In the genomic region with DNA sequence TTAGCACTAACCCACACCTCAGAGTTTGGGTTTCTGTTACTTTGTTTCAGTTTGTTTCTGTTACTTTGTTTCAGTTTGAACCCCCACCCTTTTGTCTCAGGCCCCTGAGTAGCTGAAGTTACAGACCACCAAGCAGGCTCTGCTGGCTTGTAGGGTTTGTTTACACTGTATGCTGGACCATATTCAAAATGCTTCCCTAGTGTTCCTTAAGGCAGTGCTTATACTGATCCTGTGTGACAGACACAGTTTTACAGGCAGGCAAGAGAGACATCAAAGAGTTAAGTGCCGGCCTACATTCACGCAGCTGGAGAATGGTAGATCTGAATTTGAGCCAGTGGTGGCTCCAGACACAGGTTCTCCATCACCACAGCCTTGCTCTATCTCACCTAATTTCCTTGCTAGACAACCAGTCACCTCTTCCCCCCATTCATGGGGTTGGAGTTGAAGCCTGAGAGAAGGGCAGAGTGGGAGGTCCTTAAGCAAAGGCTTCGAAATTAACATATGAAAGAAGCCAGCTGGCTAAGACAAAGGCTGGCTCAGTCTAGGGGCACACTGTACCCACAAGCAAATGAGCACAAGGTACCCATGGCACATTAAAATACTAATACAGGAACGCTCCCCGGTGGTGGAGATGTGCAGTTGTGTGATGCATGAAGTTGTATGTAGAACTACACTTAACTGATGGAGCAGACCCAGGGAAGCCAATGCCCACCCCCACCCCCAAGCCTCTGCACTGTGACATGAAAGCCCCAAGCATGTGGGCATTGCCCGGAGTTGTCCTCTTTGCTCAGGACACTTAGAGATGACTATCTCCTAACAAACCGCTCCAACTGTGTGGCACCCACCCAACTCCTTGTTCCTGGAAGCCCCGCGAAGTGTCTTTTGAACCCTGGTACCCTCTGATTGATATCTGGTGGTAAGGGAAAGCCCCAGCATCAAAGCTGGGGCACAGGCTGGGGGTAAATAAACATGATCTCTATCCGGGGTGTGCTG, we compare ENCODE assay signal across 10 mouse cellular contexts.
DNase-seq lines count a peak whose midpoint lies in the region; ATAC-seq and TF ChIP-seq lines count a peak whose summit lies in the region.
"Had no signal": no experiment of that assay in that cellular context is flagged by ENCODE, and none has a peak within 500 bp of the region (broad histone marks: within the 10 kb centered on the region; RNA-seq: fewer than 3 reads in every experiment).

No protein-coding gene starts in this region.

- H3K9me3 ChIP-seq in ES-Bruce4 (replicated peaks; ENCODE audit: control insufficient read depth, insufficient read depth, low read length, poor library complexity, severe bottlenecking), result no peaks in the 10 kb centered on the region
- no peaks in the 10 kb centered on the region for H3K9me3 ChIP-seq in forebrain, postnatal 0 days (ENCODE audit: low read length)
- H3K9me3 ChIP-seq in midbrain, embryonic 11.5 days (ENCODE audit: control insufficient read depth, low read length), result no peaks in the 10 kb centered on the region

- H3K27ac ChIP-seq in ES-Bruce4 (ENCODE audit: insufficient read depth, low read length), result peak overlapping the region; percentile 60
- peak overlapping the region; percentile 9 for H3K27ac ChIP-seq in forebrain, postnatal 0 days (ENCODE audit: low read depth, low read length)
- H3K27ac ChIP-seq in midbrain, embryonic 11.5 days (ENCODE audit: low read depth, low read length), result no peak overlapping the region

- TF ChIP-seq POLR2A in ES-Bruce4 (IDR thresholded peaks at IDR 0.05; ENCODE audit: insufficient read depth, low read length), result no peak

- H3K9ac ChIP-seq in ES-Bruce4 (ENCODE audit: low read depth, poor library complexity, severe bottlenecking), result no peak overlapping the region
- H3K9ac ChIP-seq in forebrain, postnatal 0 days, result no peak overlapping the region
- H3K9ac ChIP-seq in midbrain, embryonic 11.5 days (ENCODE audit: low read length), result no peak overlapping the region

- H3K4me3 ChIP-seq in ES-Bruce4 (ENCODE audit: low read depth, low read length), result no peak overlapping the region
- H3K4me3 ChIP-seq in forebrain, postnatal 0 days (ENCODE audit: low read depth, low read length), result no peak overlapping the region
- H3K4me3 ChIP-seq in midbrain, embryonic 11.5 days (ENCODE audit: low read depth, low read length), result no peak overlapping the region

- DNase-seq in layer of hippocampus, adult 11-12 months (ENCODE audit: low spot score), result peak; percentile 45
- no peak for DNase-seq in layer of hippocampus, adult 8-10 months (ENCODE audit: low spot score in 2 of 2)
- peak; percentile 53 for DNase-seq in forebrain, postnatal 0 days
- DNase-seq in midbrain, embryonic 11.5 days (ENCODE audit: low spot score, missing footprints), result no peak
- no peak for DNase-seq in adrenal gland, postnatal 4 days (ENCODE audit: low spot score in 2 of 2)
- DNase-seq in right cerebral cortex, adult 18-20 months, result no peak
- no peak for DNase-seq in cerebellum, adult 11 months
- DNase-seq: adrenal gland, postnatal 10 days; lung, adult 2 months had no signal

- H3K36me3 ChIP-seq in ES-Bruce4 (ENCODE audit: control insufficient read depth, insufficient read depth, low read length, poor library complexity, severe bottlenecking), result no peaks in the 10 kb centered on the region
- H3K36me3 ChIP-seq in forebrain, postnatal 0 days (ENCODE audit: insufficient read depth), result no peaks in the 10 kb centered on the region
- no peaks in the 10 kb centered on the region for H3K36me3 ChIP-seq in midbrain, embryonic 11.5 days (ENCODE audit: control insufficient read depth, insufficient read depth, low read length)

- no peaks in the 10 kb centered on the region for H3K27me3 ChIP-seq in ES-Bruce4 (ENCODE audit: control insufficient read depth, insufficient read depth, low read length, poor library complexity, severe bottlenecking)
- H3K27me3 ChIP-seq in forebrain, postnatal 0 days (ENCODE audit: insufficient read depth, low read length), result no peaks in the 10 kb centered on the region
- peaks cover 3% of the 10 kb centered on the region; the same call in 1 of the 2 replicates for H3K27me3 ChIP-seq in midbrain, embryonic 11.5 days (ENCODE audit: control insufficient read depth, insufficient read depth, low read length)

- WGBS in forebrain, postnatal 0 days, result 42% methylated on average over 10 of the region's 10 CpGs
- WGBS in midbrain, embryonic 11.5 days, result 71% methylated on average over 10 of the region's 10 CpGs

- H3K4me2 ChIP-seq in forebrain, postnatal 0 days (ENCODE audit: low read depth), result no peak overlapping the region
- no peak overlapping the region for H3K4me2 ChIP-seq in midbrain, embryonic 11.5 days

- TF ChIP-seq EP300 in ES-Bruce4 (IDR thresholded peaks at IDR 0.05; ENCODE audit: insufficient read depth, low read depth, low read length), result no peak

- TF ChIP-seq CTCF in ES-Bruce4 (IDR thresholded peaks at IDR 0.05; ENCODE audit: low read depth, low read length), result no peak
- peak; percentile 28; the same call in 1 of the 2 replicates for TF ChIP-seq CTCF in forebrain, postnatal 0 days (IDR thresholded peaks at IDR 0.05; ENCODE audit: low read depth)

- peaks cover 19% of the 10 kb centered on the region for H3K4me1 ChIP-seq in ES-Bruce4 (ENCODE audit: control insufficient read depth, insufficient read depth, low read length)
- peaks cover 9% of the 10 kb centered on the region; the same call in 1 of the 2 replicates for H3K4me1 ChIP-seq in forebrain, postnatal 0 days (ENCODE audit: insufficient read depth)
- peaks cover 13% of the 10 kb centered on the region for H3K4me1 ChIP-seq in midbrain, embryonic 11.5 days (ENCODE audit: control insufficient read depth, insufficient read depth, low read length)

- peak; percentile 86 for ATAC-seq in forebrain, postnatal 0 days
- peak; percentile 57; the same call in 1 of the 2 replicates for ATAC-seq in midbrain, embryonic 11.5 days (ENCODE audit: low FRiP score)

Comparison
In these comparisons a context has a peak if more than half of its experiments do, and no peak if none do; other contexts are left out.
1. DNase-seq: peak in layer of hippocampus, adult 11-12 months (single experiment) and forebrain, postnatal 0 days (single experiment); none in layer of hippocampus, adult 8-10 months (0 of 2), midbrain, embryonic 11.5 days (single experiment), adrenal gland, postnatal 4 days (0 of 2), right cerebral cortex, adult 18-20 months (single experiment) and cerebellum, adult 11 months (single experiment).